Mouse (Mus musculus): Measurements from ENCODE around the gene Notch2. TPM values are rescaled to one million over a fixed set of nuclear protein-coding genes. Genes with fewer than 3 reads are reported as not detected.
"Not testable (repeated sequence)": the region's sequence is repeated elsewhere in the genome, so short reads cannot be mapped to it uniquely, and the experiment has no call there.

Notch2 gene
- polyA plus RNA-seq, 1 experiment from 2014 or later, result 29.6 TPM

GRCm38 (mm10) chr3:98106590-98107313, 93.4 kb downstream of the Notch2 start:
- no peak overlapping the region for H3K27ac ChIP-seq
- H3K9me3 ChIP-seq (replicated peaks), result 0 out of 2 replicates have a peak, but pooled peaks cover 4% of the 10 kb centered on the region

GRCm38 (mm10) chr3:98108416-98108815, 95.1 kb downstream of the Notch2 start:
- Histone ChIP-seq H3K9me3 (replicated peaks) (no peaks in the 10 kb centered on the region), H3K4me3 (no peak overlapping the region), H3K36me3 (peaks cover 93% of the 10 kb centered on the region), H3K27me3 (ENCODE audit: low read depth, poor library complexity, severe bottlenecking) (no peaks in the 10 kb centered on the region), H3K4me1 (peaks cover 20% of the 10 kb centered on the region; the same call in 1 of the 2 replicates), H3K27ac (no peak overlapping the region)
- DNase-seq (ENCODE audit: low spot score), result no peak
- 92% methylated on average over 4 of the region's 4 CpGs for WGBS

More at GRCm38 (mm10) chr3:98106590-98107313, 93.4 kb downstream of the Notch2 start:
- H3K4me3 ChIP-seq, result no peak overlapping the region
- peaks cover 27% of the 10 kb centered on the region for H3K4me1 ChIP-seq
- no peak for DNase-seq (ENCODE audit: low spot score)
- 95% methylated on average over 12 of the region's 12 CpGs for whole genome bisulfite sequencing
- H3K27me3 ChIP-seq (ENCODE audit: low read depth, poor library complexity, severe bottlenecking), result no peaks in the 10 kb centered on the region
- peaks cover 94% of the 10 kb centered on the region for H3K36me3 ChIP-seq

- Histone ChIP-seq H3K4me1 (peaks cover 19% of the 10 kb centered on the region; the same call in 1 of the 2 replicates), H3K27me3 (ENCODE audit: low read depth, poor library complexity, severe bottlenecking) (no peaks in the 10 kb centered on the region), H3K4me3 (no peak overlapping the region), H3K36me3 (peaks cover 93% of the 10 kb centered on the region), H3K27ac (no peak overlapping the region), H3K9me3 (replicated peaks) (no peaks in the 10 kb centered on the region)
- DNase-seq (ENCODE audit: low spot score), result no peak
- WGBS, result 97% methylated on average over 3 of the region's 3 CpGs
Measured at GRCm38 (mm10) chr3:98108866-98109265, 95.5 kb downstream of the Notch2 start.

- no peak for DNase-seq (ENCODE audit: low spot score)
- Histone ChIP-seq H3K4me1 (peaks cover 6% of the 10 kb centered on the region; the same call in 1 of the 2 replicates), H3K4me3 (no peak overlapping the region), H3K27ac (no peak overlapping the region), H3K36me3 (peaks cover 93% of the 10 kb centered on the region), H3K27me3 (ENCODE audit: low read depth, poor library complexity, severe bottlenecking) (no peaks in the 10 kb centered on the region), H3K9me3 (replicated peaks) (no peaks in the 10 kb centered on the region)
- WGBS, result 91% methylated on average over 4 of the region's 4 CpGs
Measured at GRCm38 (mm10) chr3:98110610-98111009, 97.3 kb downstream of the Notch2 start.

GRCm38 (mm10) chr3:98118252-98118651, 104.9 kb downstream of the Notch2 start:
- no peaks in the 10 kb centered on the region for H3K27me3 ChIP-seq (ENCODE audit: low read depth, poor library complexity, severe bottlenecking)
- DNase-seq (ENCODE audit: low spot score), result no peak
- H3K9me3 ChIP-seq (replicated peaks), result no peaks in the 10 kb centered on the region
- no peak overlapping the region for H3K4me3 ChIP-seq
- H3K27ac ChIP-seq, result no peak overlapping the region
- 85% methylated on average over 3 of the region's 3 CpGs for WGBS
- H3K36me3 ChIP-seq, result peaks cover 100% of the 10 kb centered on the region
- no peaks in the 10 kb centered on the region for H3K4me1 ChIP-seq

GRCm38 (mm10) chr3:98119338-98119737, 106.0 kb downstream of the Notch2 start:
- Histone ChIP-seq H3K4me1 (no peaks in the 10 kb centered on the region), H3K36me3 (peaks cover 100% of the 10 kb centered on the region), H3K27me3 (ENCODE audit: low read depth, poor library complexity, severe bottlenecking) (no peaks in the 10 kb centered on the region), H3K27ac (no peak overlapping the region), H3K4me3 (no peak overlapping the region), H3K9me3 (replicated peaks) (no peaks in the 10 kb centered on the region)
- DNase-seq (ENCODE audit: low spot score), result no peak
- 89% methylated on average over 6 of the region's 6 CpGs for WGBS

- no peak for DNase-seq (ENCODE audit: low spot score)
- no peaks in the 10 kb centered on the region for H3K4me1 ChIP-seq
- no peak overlapping the region for H3K4me3 ChIP-seq
- peaks cover 99% of the 10 kb centered on the region for H3K36me3 ChIP-seq
- WGBS, result 77% methylated on average over 6 of the region's 6 CpGs
- H3K27ac ChIP-seq, result no peak overlapping the region
- H3K9me3 ChIP-seq (replicated peaks), result no peaks in the 10 kb centered on the region
- no peaks in the 10 kb centered on the region for H3K27me3 ChIP-seq (ENCODE audit: low read depth, poor library complexity, severe bottlenecking)
Measured at GRCm38 (mm10) chr3:98120884-98121283, 107.6 kb downstream of the Notch2 start.

- H3K27me3 ChIP-seq (ENCODE audit: low read depth, poor library complexity, severe bottlenecking), result no peaks in the 10 kb centered on the region
- no peaks in the 10 kb centered on the region for H3K4me1 ChIP-seq
- peaks cover 99% of the 10 kb centered on the region for H3K36me3 ChIP-seq
- no peaks in the 10 kb centered on the region for H3K9me3 ChIP-seq (replicated peaks)
- WGBS, result 94% methylated on average over 2 of the region's 2 CpGs
- DNase-seq (ENCODE audit: low spot score), result no peak
- H3K27ac ChIP-seq, result no peak overlapping the region
- H3K4me3 ChIP-seq, result no peak overlapping the region
Measured at GRCm38 (mm10) chr3:98127775-98128174, 114.4 kb downstream of the Notch2 start.

GRCm38 (mm10) chr3:98128716-98129115, 115.4 kb downstream of the Notch2 start:
- Histone ChIP-seq H3K4me3 (no peak overlapping the region), H3K9me3 (replicated peaks) (no peaks in the 10 kb centered on the region), H3K36me3 (peaks cover 99% of the 10 kb centered on the region), H3K4me1 (no peaks in the 10 kb centered on the region), H3K27ac (no peak overlapping the region), H3K27me3 (ENCODE audit: low read depth, poor library complexity, severe bottlenecking) (no peaks in the 10 kb centered on the region)
- 95% methylated on average over 5 of the region's 5 CpGs for WGBS
- DNase-seq (ENCODE audit: low spot score), result no peak

- DNase-seq (ENCODE audit: low spot score); H3K4me3 ChIP-seq; H3K27me3 ChIP-seq (ENCODE audit: low read depth, poor library complexity, severe bottlenecking); H3K4me1 ChIP-seq; H3K9me3 ChIP-seq (replicated peaks); H3K27ac ChIP-seq: not testable (repeated sequence)
- peaks cover 98% of the 10 kb centered on the region for H3K36me3 ChIP-seq
- WGBS, result 92% methylated on average over 4 of the region's 4 CpGs
Measured at GRCm38 (mm10) chr3:98132140-98132539, 118.8 kb downstream of the Notch2 start.

GRCm38 (mm10) chr3:98132636-98133035, 119.3 kb downstream of the Notch2 start:
- WGBS, result 94% methylated on average over 8 of the region's 8 CpGs
- Histone ChIP-seq H3K4me3 (no peak overlapping the region), H3K9me3 (replicated peaks) (no peaks in the 10 kb centered on the region), H3K36me3 (peaks cover 98% of the 10 kb centered on the region), H3K27me3 (ENCODE audit: low read depth, poor library complexity, severe bottlenecking) (no peaks in the 10 kb centered on the region), H3K27ac (no peak overlapping the region), H3K4me1 (no peaks in the 10 kb centered on the region)
- DNase-seq (ENCODE audit: low spot score), result no peak

GRCm38 (mm10) chr3:98141456-98141855, 128.1 kb downstream of the Notch2 start:
- no peaks in the 10 kb centered on the region for H3K4me1 ChIP-seq
- DNase-seq (ENCODE audit: low spot score), result no peak
- H3K27me3 ChIP-seq (ENCODE audit: low read depth, poor library complexity, severe bottlenecking), result no peaks in the 10 kb centered on the region
- 97% methylated on average over 15 of the region's 15 CpGs for WGBS
- peaks cover 100% of the 10 kb centered on the region for H3K36me3 ChIP-seq
- H3K27ac ChIP-seq, result no peak overlapping the region
- H3K4me3 ChIP-seq, result no peak overlapping the region
- H3K9me3 ChIP-seq (replicated peaks), result no peaks in the 10 kb centered on the region

- WGBS, result 93% methylated on average over 13 of the region's 13 CpGs
- peaks cover 100% of the 10 kb centered on the region for H3K36me3 ChIP-seq
- no peak for DNase-seq (ENCODE audit: low spot score)
Measured at GRCm38 (mm10) chr3:98142862-98143261, 129.5 kb downstream of the Notch2 start.

More at GRCm38 (mm10) chr3:98142862-98143261, 129.5 kb downstream of the Notch2 start:
- Histone ChIP-seq H3K9me3 (replicated peaks) (no peaks in the 10 kb centered on the region), H3K27ac (no peak overlapping the region), H3K27me3 (ENCODE audit: low read depth, poor library complexity, severe bottlenecking) (no peaks in the 10 kb centered on the region), H3K4me3 (no peak overlapping the region), H3K4me1 (no peaks in the 10 kb centered on the region)

All from limb, embryonic 10.5 days (tissue).